Mouse (Mus musculus) T-cell, adult 2 months (primary cell): ENCODE results near the gene Grn.
"Not testable (repeated sequence)": the region's sequence is repeated elsewhere in the genome, so short reads cannot be mapped to it uniquely, and the experiment has no call there.

Experiments
- DNase-seq: peaks from one replicate; pipeline ENCODE4 v3.0.0; 2022; ENCODE audit warnings: low spot score

Grn gene

GRCm38 (mm10) chr11:102430121-102431017 lies at the start of gene Grn:
Gene Grn (plus strand): TSS chr11:102430315.
- peak; percentile 60 for DNase-seq

GRCm38 (mm10) chr11:102381341-102382100 lies 48.6 kb upstream of the Grn start:
- DNase-seq, result no peak

- DNase-seq, result no peak
Measured at GRCm38 (mm10) chr11:102382794-102383193, 47.3 kb upstream of the Grn start.

DNA sequence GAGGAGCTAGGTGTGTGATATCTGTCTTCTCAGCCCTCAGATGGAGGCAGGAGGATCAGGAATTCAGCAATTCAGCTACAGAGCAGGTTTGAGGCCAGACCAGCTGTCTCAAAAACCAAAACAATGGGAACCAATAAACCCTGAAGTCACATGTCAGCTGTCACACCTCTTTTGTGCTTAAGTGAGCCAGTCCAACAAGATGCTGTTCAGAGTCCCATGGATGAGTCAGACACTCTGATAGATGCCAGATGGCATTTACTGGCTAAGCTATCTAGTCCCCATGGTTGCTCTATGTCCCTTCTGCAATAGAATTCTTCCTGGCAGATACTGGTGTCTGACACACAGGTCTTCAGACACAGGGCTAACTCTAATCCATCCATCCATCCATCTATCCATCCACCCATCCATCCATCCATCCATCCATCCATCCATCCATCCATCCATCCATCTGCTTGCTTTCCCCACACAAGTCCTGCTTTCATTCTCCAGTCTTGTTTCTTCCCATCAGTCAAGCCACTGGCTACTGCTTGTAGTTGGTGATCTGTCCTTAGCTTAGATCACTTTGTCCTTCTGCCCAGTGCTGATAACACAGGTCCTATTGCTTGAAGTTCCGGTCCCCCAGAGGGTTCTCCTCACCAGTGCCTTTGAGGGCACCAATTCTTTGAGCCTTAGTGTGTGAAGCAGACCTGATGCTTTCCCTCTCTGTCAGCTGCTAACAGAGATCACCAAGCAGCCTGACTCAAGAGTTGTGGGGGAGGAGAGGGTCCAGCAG lies 46.6 kb upstream of the Grn start:
- DNase-seq, result no peak

GRCm38 (mm10) chr11:102384418-102384817 lies 45.7 kb upstream of the Grn start:
- no peak for DNase-seq

DNA sequence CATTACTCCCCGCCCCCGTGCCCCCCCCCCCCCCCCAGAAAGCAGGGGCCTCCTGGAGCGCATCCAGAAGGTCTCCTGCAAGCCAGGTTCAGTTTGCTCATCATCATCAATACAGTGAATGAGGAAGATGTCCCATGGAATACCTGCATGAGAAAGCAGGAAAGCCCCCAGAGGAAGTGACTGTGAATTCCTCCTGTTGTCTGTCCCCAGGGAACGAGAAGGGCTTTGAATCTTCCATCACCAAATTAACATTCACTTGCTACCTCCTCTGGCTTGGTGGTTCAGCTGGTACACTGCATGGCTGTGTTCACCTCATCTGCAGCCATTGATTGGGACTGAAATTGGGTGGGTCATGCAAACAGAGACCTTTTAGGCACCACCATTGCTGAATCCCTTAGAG lies 45.0 kb upstream of the Grn start:
- DNase-seq, result no peak

GRCm38 (mm10) chr11:102386121-102386520 lies 44.0 kb upstream of the Grn start:
- DNase-seq, result no peak

GRCm38 (mm10) chr11:102389436-102389835 lies 40.7 kb upstream of the Grn start:
- DNase-seq, result not testable (repeated sequence)

- DNase-seq, result no peak
Measured at GRCm38 (mm10) chr11:102392441-102393237, 37.5 kb upstream of the Grn start.

DNA sequence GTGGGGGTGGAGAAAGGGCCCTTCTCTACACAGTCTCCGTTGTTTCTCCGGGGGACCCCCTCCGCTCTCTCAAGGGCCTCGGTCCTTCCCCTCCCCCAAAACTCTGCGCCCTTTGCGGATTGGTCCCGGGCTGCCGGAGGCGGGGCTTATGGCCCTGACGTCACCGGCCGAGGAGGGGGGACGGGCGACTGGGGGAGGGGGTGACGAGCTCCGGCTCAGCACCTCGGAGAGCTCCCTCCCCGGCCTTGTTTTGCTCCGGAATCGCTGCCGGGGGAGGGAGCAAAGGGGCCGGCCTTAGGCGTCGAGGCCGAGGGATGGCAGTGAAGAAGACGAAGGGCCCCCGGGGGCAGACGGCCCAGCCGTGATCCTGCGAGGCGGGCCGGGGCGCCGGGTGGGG lies 36.9 kb upstream of the Grn start, which contains the start of gene Rundc3a:
Rundc3a (plus strand) TSS at position 166 of the 397 bp plus-strand sequence.
- DNase-seq, result peak; percentile 72

GRCm38 (mm10) chr11:102393719-102394420 lies 36.2 kb upstream of the Grn start:
- DNase-seq, result peak; percentile 2

GRCm38 (mm10) chr11:102394421-102395124 lies 35.5 kb upstream of the Grn start:
- DNase-seq, result no peak

DNA sequence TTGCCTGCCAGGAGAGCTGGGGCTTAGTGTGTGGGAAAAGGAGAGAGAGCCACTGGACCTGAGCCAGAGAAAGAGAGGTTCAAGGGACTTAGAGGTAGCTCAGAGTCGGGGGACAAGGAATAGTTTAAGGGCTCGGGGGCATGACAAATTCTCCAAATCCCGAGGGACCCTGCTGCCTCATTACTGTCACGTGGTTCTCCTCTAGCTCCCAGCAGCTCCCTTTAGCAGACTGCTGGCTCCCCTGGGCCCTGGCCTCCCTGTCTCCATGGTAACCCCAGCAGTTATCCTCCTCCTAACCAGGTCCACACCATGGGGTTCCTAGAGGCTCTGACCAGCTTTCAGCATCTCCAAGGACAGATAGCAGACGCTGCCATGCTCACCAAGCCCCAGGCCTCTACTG lies 34.9 kb upstream of the Grn start:
- DNase-seq, result no peak

- DNase-seq, result no peak
Measured at GRCm38 (mm10) chr11:102396263-102396662, 33.9 kb upstream of the Grn start.

DNA sequence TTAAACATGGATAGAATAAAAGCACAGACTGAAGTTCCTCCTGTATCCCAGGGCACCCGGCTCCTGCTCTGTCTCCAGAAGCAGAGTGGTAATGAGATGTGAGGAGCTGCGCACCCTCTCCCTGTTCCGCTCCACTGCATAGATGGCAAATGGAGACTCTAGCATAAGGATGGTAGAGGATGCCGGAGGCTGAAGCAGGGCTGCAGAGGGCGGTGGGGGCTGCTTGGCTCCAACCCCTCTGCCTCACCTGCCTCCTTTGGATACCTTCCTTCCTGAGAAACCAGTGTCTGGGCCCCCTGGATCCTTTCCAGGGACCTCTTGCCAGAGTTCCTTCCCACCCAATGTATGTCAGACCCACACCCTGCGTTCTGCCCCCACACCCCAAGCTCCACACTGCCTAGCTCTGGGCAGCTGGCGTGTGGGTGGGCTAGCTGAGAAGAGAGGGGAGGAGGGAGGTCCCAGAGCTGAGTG lies 33.4 kb upstream of the Grn start:
- no peak for DNase-seq

DNA sequence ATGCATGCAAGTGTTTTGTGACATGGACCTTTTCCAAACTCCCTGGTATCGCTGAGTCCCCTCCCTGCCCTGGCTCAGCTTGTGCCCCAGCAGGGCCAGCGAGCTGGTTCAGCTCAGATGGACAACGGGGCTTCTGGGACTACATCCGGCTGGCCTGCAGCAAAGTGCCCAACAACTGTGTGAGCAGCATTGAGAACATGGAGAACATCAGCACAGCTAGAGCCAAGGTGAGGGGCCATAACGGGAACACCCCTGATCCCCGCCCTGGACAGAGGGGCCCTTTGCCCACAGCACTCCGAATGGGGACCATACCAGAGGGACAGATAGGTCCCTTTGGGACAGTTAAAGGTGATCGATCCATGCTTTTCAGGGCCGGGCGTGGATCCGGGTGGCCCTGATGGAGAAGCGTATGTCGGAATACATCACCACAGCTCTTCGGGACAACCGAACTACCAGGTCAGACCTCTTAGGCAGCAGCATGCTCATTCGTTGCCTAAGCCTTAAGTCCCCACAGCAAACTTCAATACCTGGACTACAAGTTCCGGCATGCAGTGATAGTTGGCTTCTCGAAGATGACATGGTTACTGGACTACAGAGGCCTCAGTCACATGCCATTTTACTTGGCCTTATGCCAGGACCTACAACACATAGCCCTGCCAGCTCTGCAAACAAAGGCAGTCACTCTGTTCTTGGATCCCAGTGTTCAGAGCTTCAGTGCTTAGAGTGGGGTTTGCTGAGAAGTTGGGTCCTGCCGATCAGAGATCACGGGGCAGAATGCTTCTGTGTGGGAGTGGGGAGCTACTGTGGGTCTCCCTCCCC lies 31.9 kb upstream of the Grn start:
- no peak for DNase-seq

- no peak for DNase-seq
Measured at GRCm38 (mm10) chr11:102399107-102399506, 31.0 kb upstream of the Grn start.

DNA sequence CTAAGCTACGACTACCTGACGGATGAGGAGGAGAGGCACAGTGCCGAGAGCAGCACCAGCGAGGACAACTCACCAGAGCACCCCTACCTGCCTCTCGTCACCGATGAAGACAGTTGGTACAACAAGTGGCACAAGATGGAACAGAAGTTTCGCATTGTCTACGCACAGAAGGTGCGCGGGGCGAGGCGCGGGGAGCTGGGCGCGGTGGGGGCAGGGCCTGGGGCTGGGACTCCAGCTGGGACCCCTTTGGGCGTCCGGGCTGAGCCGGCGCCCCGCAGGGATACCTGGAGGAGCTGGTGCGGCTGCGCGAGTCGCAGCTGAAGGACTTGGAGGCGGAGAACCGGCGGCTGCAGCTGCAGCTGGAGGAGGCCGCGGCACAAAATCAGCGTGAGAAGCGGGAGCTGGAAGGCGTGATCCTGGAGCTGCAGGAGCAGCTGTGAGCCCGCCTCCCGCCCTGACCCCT lies 30.5 kb upstream of the Grn start:
- no peak for DNase-seq

DNA sequence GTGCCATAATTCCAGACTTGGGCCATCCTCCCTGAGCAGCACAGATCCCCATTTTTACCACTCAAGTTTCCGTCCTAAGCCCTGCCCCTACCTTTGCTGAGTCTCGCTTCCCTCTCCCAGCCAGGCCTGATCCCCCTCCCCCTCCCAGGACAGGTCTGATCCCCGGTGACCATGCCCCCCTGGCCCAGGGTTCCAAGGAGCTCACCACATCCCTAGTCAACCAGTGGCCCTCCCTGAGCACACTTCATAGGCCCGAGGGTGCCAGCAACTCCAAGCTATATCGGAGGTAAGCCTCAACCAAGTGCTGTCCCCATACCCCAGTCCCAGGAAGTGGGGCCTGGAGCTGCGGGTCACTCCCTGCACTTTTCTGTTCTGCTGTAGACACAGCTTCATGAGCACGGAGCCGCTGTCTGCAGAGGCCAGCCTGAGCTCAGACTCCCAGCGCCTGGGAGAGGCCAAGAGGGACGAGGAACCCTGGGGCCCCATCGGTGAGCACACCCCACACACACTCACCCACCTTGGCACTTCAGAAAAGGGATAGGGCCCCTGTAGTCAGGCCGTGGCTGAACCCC lies 29.5 kb upstream of the Grn start:
- DNase-seq, result no peak
